Mouse (Mus musculus): Measurements from ENCODE around the gene Ppt2. TPM values are rescaled to one million over a fixed set of nuclear protein-coding genes. Genes with fewer than 3 reads are reported as not detected.

The Ppt2 gene
- polyA plus RNA-seq, 1 experiment: 40.9 TPM

- TF ChIP-seq POLR2A (IDR thresholded peaks at IDR 0.05; ENCODE audit: borderline replicate concordance, extremely low read depth, low read depth, low read length) (no peak), CTCF (IDR thresholded peaks at IDR 0.05; ENCODE audit: insufficient read depth, low read length) (no peak)
- WGBS: 76% methylated on average over 13 of the region's 13 CpGs
- DNase-seq: no peak
- Histone ChIP-seq H3K4me1 (ENCODE audit: control insufficient read depth, insufficient read depth, low read length) (peaks cover 4% of the 10 kb centered on the region; the same call in 1 of the 2 replicates), H3K4me3 (replicated peaks; ENCODE audit: extremely low read depth, low read depth, low read length) (no peak overlapping the region)
Measured at GRCm38 (mm10) chr17:34568421-34568820, 59.9 kb downstream of the Ppt2 start.

GRCm38 (mm10) chr17:34567311-34567710 is 61.0 kb downstream of the Ppt2 start:
- WGBS: 59% methylated on average over 9 of the region's 9 CpGs
- no peak overlapping the region for H3K4me3 ChIP-seq (replicated peaks; ENCODE audit: extremely low read depth, low read depth, low read length)
- H3K4me1 ChIP-seq (ENCODE audit: control insufficient read depth, insufficient read depth, low read length): peaks cover 6% of the 10 kb centered on the region; the same call in 1 of the 2 replicates
- no peak for DNase-seq
- TF ChIP-seq POLR2A (IDR thresholded peaks at IDR 0.05; ENCODE audit: borderline replicate concordance, extremely low read depth, low read depth, low read length) (no peak), CTCF (IDR thresholded peaks at IDR 0.05; ENCODE audit: insufficient read depth, low read length) (no peak)

Other genes starting within 250 kb of the Ppt2 start
- 0.49 and 0.75 TPM in 2 replicates for gene BC051142, start 229.7 kb downstream of the Ppt2 start, polyA plus RNA-seq (2012; rRNA removed)
- 0.08 TPM in 1 of 2 replicates, not detected in the other for gene Btnl4, start 151.2 kb downstream of the Ppt2 start, polyA plus RNA-seq (2012; rRNA removed)
- gene Btnl6, start 111.2 kb downstream of the Ppt2 start, polyA plus RNA-seq (2012; rRNA removed): 0.15 TPM in 1 of 2 replicates, not detected in the other
- 105 and 168 TPM in 2 replicates for gene Notch4, start 64.2 kb downstream of the Ppt2 start, polyA plus RNA-seq (2012; rRNA removed)
- 32.2 and 35.6 TPM in 2 replicates for gene Gpsm3, start 38.7 kb downstream of the Ppt2 start, polyA plus RNA-seq (2012; rRNA removed)
- 87.8 and 88.3 TPM in 2 replicates for gene Pbx2, start 37.2 kb downstream of the Ppt2 start, polyA plus RNA-seq (2012; rRNA removed)
- 1,792 and 1,921 TPM in 2 replicates for gene Ager, start 30.6 kb downstream of the Ppt2 start, polyA plus RNA-seq (2012; rRNA removed)
- gene Rnf5, start 24.8 kb downstream of the Ppt2 start, polyA plus RNA-seq (2012; rRNA removed): 52.0 and 83.7 TPM in 2 replicates
- gene Agpat1, start 24.2 kb downstream of the Ppt2 start, polyA plus RNA-seq (2012; rRNA removed): 172 TPM in 2 replicates
- 5.7 and 8.2 TPM in 2 replicates for gene Egfl8, start 12.5 kb downstream of the Ppt2 start, polyA plus RNA-seq (2012; rRNA removed)
- gene Prrt1, start 1.0 kb upstream of the Ppt2 start, polyA plus RNA-seq (2012; rRNA removed): 5.2 and 6.7 TPM in 2 replicates
- gene Fkbpl, start 16.3 kb upstream of the Ppt2 start, polyA plus RNA-seq (2012; rRNA removed): 2.4 and 2.9 TPM in 2 replicates
- gene Atf6b, start 18.6 kb upstream of the Ppt2 start, polyA plus RNA-seq (2012; rRNA removed): 81.8 and 88.0 TPM in 2 replicates
- 39.6 and 49.2 TPM in 2 replicates for gene Tnxb, start 42.0 kb upstream of the Ppt2 start, polyA plus RNA-seq (2012; rRNA removed)
- 136 and 137 TPM in 2 replicates for gene C4b, start 115.4 kb upstream of the Ppt2 start, polyA plus RNA-seq (2012; rRNA removed)
- gene Cyp21a1, start 176.1 kb upstream of the Ppt2 start, polyA plus RNA-seq (2012; rRNA removed): 0.19 and 0.27 TPM in 2 replicates
- 45.1 and 46.0 TPM in 2 replicates for gene Stk19, start 208.4 kb upstream of the Ppt2 start, polyA plus RNA-seq (2012; rRNA removed)
- 45.6 and 58.1 TPM in 2 replicates for gene Dxo, start 208.5 kb upstream of the Ppt2 start, polyA plus RNA-seq (2012; rRNA removed)
- gene Skiv2l, start 221.7 kb upstream of the Ppt2 start, polyA plus RNA-seq (2012; rRNA removed): 77.8 and 94.8 TPM in 2 replicates
- 22.4 and 23.2 TPM in 2 replicates for gene Nelfe, start 221.9 kb upstream of the Ppt2 start, polyA plus RNA-seq (2012; rRNA removed)
- 20.8 and 23.8 TPM in 2 replicates for gene Cfb, start 234.0 kb upstream of the Ppt2 start, polyA plus RNA-seq (2012; rRNA removed)